Mouse (Mus musculus) WW6 (cell line): ENCODE data around the gene Morc2a.

Source experiments
- DNase-seq: peaks from one replicate; pipeline ENCODE4 v3.0.0-alpha.2; 2013; ENCODE audit warnings: low read depth, low spot score

The Morc2a gene

GRCm38 (mm10) chr11:3733933-3734636 is 85.1 kb downstream of the Morc2a start:
- no peak for DNase-seq

- no peak for DNase-seq
These were observed 86.7 kb downstream of the Morc2a start for GRCm38 (mm10) chr11:3735715-3736114.

- DNase-seq = no peak
These were observed 89.8 kb downstream of the Morc2a start for GRCm38 (mm10) chr11:3738778-3739177.
